Mouse (Mus musculus) ES-Bruce4 (cell line): ENCODE results near the gene Gsc2.

Experiments used
- CTCF ChIP-seq: IDR thresholded peaks from one replicate; pipeline ENCODE4 v1.8.1; 2011; ENCODE audit warnings: low read depth, low read length
- EP300 ChIP-seq: IDR thresholded peaks from 2 replicates; pipeline ENCODE4 v1.6.1; 2011; ENCODE audit warnings: low read depth, low read length; ENCODE audit not compliant: insufficient read depth
- POLR2A ChIP-seq: IDR thresholded peaks from one replicate; pipeline ENCODE4 v1.8.1; 2011; ENCODE audit warnings: low read length; ENCODE audit not compliant: insufficient read depth

DNA sequence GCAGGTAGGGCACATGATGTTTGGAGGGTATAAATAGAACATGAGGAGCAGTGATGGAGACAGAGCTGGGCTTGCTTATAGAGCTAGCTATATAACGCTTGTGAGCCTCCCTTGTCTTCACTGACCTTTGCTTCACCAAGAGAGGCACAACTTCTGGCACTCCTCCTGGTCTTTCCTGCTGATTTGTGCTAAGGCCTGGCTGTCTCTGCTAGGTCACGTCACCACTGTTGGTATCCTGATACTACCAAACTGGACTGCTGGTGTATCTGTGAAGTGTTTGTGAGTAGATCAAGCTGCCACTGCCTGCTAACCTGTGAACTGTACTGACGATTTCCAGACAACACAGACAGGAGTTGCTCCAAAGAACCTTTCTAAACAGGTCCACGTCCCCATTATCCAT is 39.7 kb downstream of the Gsc2 start:
- TF ChIP-seq CTCF (no peak), POLR2A (no peak), EP300 (no peak)
